Mouse (Mus musculus): ENCODE data around the gene Pcsk5. TPM values are rescaled to one million over a fixed set of nuclear protein-coding genes. Genes with fewer than 3 reads are reported as not detected.
A peak's percentile ranks its signal among the peaks of the same experiment; 100 is the strongest.

Gene Pcsk5
- polyA plus RNA-seq, 1 experiment from 2014 or later = 7.2 TPM

- no peak overlapping the region for H3K27ac ChIP-seq
- peaks cover 33% of the 10 kb centered on the region for H3K36me3 ChIP-seq
- 94% methylated on average over 4 of the region's 4 CpGs for WGBS
- no peaks in the 10 kb centered on the region for H3K9me3 ChIP-seq
- H3K27me3 ChIP-seq = peaks cover 9% of the 10 kb centered on the region
- H3K4me1 ChIP-seq (replicated peaks) = peaks cover 14% of the 10 kb centered on the region
- no peak overlapping the region for H3K9ac ChIP-seq
- H3K4me2 ChIP-seq = no peak overlapping the region
- ATAC-seq (ENCODE audit: low FRiP score) = no peak
- no peak overlapping the region for H3K4me3 ChIP-seq
Observed at GRCm38 (mm10) chr19:17396802-17397201, 440.6 kb downstream of the Pcsk5 start.

- Histone ChIP-seq H3K9ac (peak within 1 kb of the TSS; percentile 94), H3K4me3 (peak within 1 kb of the TSS; percentile 88), H3K4me1 (replicated peaks) (peaks cover 14% of the 10 kb centered on the region), H3K27ac (peak within 1 kb of the TSS; percentile 79), H3K27me3 (peaks cover 9% of the 10 kb centered on the region), H3K4me2 (peak within 1 kb of the TSS; percentile 65), H3K36me3 (peaks cover 15% of the 10 kb centered on the region), H3K9me3 (no peaks in the 10 kb centered on the region)
- ATAC-seq (ENCODE audit: low FRiP score) = peak; percentile 98
- under 1% methylated on average over 80 of the region's 83 CpGs for WGBS
Observed at GRCm38 (mm10) chr19:17393841-17394591, 443.4 kb downstream of the Pcsk5 start, which contains the start of gene Rfk. Gene Rfk, plus strand, starts transcription at chr19:17394043.

GRCm38 (mm10) chr19:17392866-17393265 lies 444.6 kb downstream of the Pcsk5 start:
- Histone ChIP-seq H3K9me3 (no peaks in the 10 kb centered on the region), H3K27me3 (peaks cover 9% of the 10 kb centered on the region), H3K36me3 (peaks cover 4% of the 10 kb centered on the region; the same call in 1 of the 2 replicates), H3K4me1 (replicated peaks) (peaks cover 14% of the 10 kb centered on the region), H3K27ac (no peak overlapping the region), H3K9ac (no peak overlapping the region), H3K4me3 (no peak overlapping the region), H3K4me2 (no peak overlapping the region)
- ATAC-seq (ENCODE audit: low FRiP score) = no peak
- WGBS = 17% methylated on average over 3 of the region's 3 CpGs

- peaks cover 9% of the 10 kb centered on the region for H3K27me3 ChIP-seq
- H3K9me3 ChIP-seq = no peaks in the 10 kb centered on the region
- no peak overlapping the region for H3K27ac ChIP-seq
- no peak overlapping the region for H3K4me2 ChIP-seq
- H3K9ac ChIP-seq = no peak overlapping the region
- no peak overlapping the region for H3K4me3 ChIP-seq
- ATAC-seq (ENCODE audit: low FRiP score) = peak; percentile 40; the same call in 1 of the 2 replicates
- WGBS = 17% methylated on average over 2 of the region's 2 CpGs
- H3K36me3 ChIP-seq = no peaks in the 10 kb centered on the region
- H3K4me1 ChIP-seq (replicated peaks) = peaks cover 6% of the 10 kb centered on the region; the same call in 1 of the 2 replicates
Observed at GRCm38 (mm10) chr19:17388404-17388803, 449.0 kb downstream of the Pcsk5 start.

GRCm38 (mm10) chr19:17386424-17386823 lies 451.0 kb downstream of the Pcsk5 start:
- no peak; the same call in 1 of the 2 replicates for ATAC-seq (ENCODE audit: low FRiP score)
- Histone ChIP-seq H3K9ac (no peak overlapping the region), H3K9me3 (no peaks in the 10 kb centered on the region), H3K4me3 (no peak overlapping the region), H3K4me1 (replicated peaks) (peaks cover 6% of the 10 kb centered on the region; the same call in 1 of the 2 replicates), H3K36me3 (no peaks in the 10 kb centered on the region), H3K27ac (no peak overlapping the region), H3K27me3 (no peaks in the 10 kb centered on the region), H3K4me2 (no peak overlapping the region)
- WGBS = 24% methylated on average over 6 of the region's 6 CpGs

GRCm38 (mm10) chr19:17385426-17385825 lies 452.0 kb downstream of the Pcsk5 start:
- Histone ChIP-seq H3K27ac (no peak overlapping the region), H3K4me3 (no peak overlapping the region), H3K4me2 (no peak overlapping the region), H3K9ac (no peak overlapping the region), H3K27me3 (no peaks in the 10 kb centered on the region), H3K4me1 (replicated peaks) (peaks cover 6% of the 10 kb centered on the region; the same call in 1 of the 2 replicates), H3K36me3 (no peaks in the 10 kb centered on the region), H3K9me3 (no peaks in the 10 kb centered on the region)
- no peak for ATAC-seq (ENCODE audit: low FRiP score)
- WGBS = 55% methylated on average over 1 of the region's 1 CpGs

GRCm38 (mm10) chr19:17385022-17385421 lies 452.4 kb downstream of the Pcsk5 start:
- no peaks in the 10 kb centered on the region for H3K36me3 ChIP-seq
- no peak overlapping the region for H3K9ac ChIP-seq
- H3K4me1 ChIP-seq (replicated peaks) = peaks cover 6% of the 10 kb centered on the region; the same call in 1 of the 2 replicates
- H3K9me3 ChIP-seq = no peaks in the 10 kb centered on the region
- WGBS = 96% methylated on average over 4 of the region's 4 CpGs
- H3K4me3 ChIP-seq = no peak overlapping the region
- H3K4me2 ChIP-seq = no peak overlapping the region
- ATAC-seq (ENCODE audit: low FRiP score) = no peak
- H3K27ac ChIP-seq = no peak overlapping the region
- H3K27me3 ChIP-seq = no peaks in the 10 kb centered on the region

GRCm38 (mm10) chr19:17382807-17383397 lies 454.5 kb downstream of the Pcsk5 start:
- Histone ChIP-seq H3K9me3 (no peaks in the 10 kb centered on the region), H3K4me2 (no peak overlapping the region), H3K9ac (no peak overlapping the region), H3K27me3 (no peaks in the 10 kb centered on the region), H3K4me3 (no peak overlapping the region), H3K27ac (no peak overlapping the region), H3K4me1 (replicated peaks) (peaks cover 6% of the 10 kb centered on the region; the same call in 1 of the 2 replicates), H3K36me3 (no peaks in the 10 kb centered on the region)
- 87% methylated on average over 6 of the region's 6 CpGs for WGBS
- no peak for ATAC-seq (ENCODE audit: low FRiP score)

All from hindbrain, embryonic 13.5 days (tissue).